Mouse (Mus musculus): ENCODE measurements at regions not wholly inside any gene's neighbourhood (a gene's known extent, or its start where the extent isn't known, plus 50 kb on each side); places are given as distances from the start of the nearest gene placed in this dataset.
"Not testable (repeated sequence)": the region's sequence is repeated elsewhere in the genome, so short reads cannot be mapped to it uniquely, and the experiment has no call there.

DNA sequence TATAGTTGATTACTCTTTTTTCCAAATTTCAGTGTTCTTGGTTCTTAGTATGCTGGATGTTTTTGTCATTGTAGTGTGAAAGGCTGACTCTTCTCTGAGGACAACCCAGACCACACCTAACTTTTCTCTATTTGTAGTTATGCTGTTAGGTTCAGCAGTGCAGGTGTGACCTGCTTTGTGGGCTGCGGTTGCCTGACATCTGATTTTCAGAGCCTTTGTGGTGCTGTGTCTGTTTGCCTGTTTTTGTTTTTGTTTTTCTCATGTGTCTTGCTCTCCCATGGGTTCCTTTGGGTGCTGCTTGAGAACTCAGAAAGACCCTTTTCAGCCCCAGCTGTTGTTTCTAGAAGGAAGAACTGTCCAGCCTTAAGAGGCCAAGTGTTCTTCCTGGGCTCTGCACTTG, 52.0 kb upstream of the Trpm1 start:
- 87% methylated on average over 1 of the region's 1 CpGs for WGBS
- Histone ChIP-seq H3K27ac (no peak overlapping the region), H3K27me3 (no peaks in the 10 kb centered on the region), H3K4me2 (no peak overlapping the region), H3K4me3 (replicated peaks) (no peak overlapping the region), H3K9me3 (0 out of 2 replicates have a peak, but pooled peaks cover 4% of the 10 kb centered on the region), H3K36me3 (replicated peaks) (no peaks in the 10 kb centered on the region), H3K4me1 (no peaks in the 10 kb centered on the region), H3K9ac (no peak overlapping the region)
- ATAC-seq (ENCODE audit: low FRiP score): no peak

DNA sequence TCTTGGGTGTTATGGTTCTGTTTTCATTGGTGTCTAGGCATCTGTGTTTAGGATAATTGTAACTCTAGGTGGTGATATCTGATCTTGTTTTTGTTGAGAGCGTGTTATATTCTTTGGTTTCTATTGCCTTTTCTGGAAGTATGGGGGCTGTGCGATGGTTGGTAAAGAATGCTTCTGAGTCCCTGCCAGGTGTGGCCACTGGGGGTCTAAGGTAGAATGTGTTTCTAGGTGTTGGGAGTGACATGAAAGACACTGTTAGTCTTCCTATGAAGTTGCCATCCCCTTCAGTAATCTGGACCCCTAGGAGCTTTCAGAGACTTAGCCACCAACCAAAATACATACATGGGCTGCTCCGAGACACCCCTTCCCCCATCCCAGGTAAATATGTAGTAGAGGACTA, 54.0 kb upstream of the Trpm1 start:
- Histone ChIP-seq H3K36me3 (replicated peaks) (no peaks in the 10 kb centered on the region), H3K4me3 (replicated peaks) (no peak overlapping the region)
- WGBS: 94% methylated on average over 3 of the region's 3 CpGs

DNA sequence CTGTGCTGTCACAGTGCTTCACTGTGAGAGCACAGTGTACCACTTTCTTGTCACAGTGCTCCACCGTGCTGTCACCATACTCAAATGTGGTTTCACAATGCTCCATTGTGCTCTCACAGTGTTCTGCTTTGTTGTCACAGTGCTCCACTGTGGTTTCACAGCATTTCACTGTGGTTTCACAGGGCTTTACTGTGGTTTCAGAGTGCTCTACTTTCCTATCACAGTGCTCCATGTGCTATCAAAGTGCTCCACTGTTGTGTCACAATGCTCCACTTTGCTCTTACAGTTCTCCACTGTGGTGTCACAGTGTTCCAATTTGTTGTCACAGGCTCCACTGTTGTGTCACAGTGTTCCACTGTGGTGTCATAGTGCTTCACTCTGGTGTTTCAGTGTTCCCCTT, 63.6 kb upstream of the Trpm1 start:
- no peaks in the 10 kb centered on the region for H3K36me3 ChIP-seq (replicated peaks)
- no peak overlapping the region for H3K9ac ChIP-seq
- no peak overlapping the region for H3K4me2 ChIP-seq
- H3K4me1 ChIP-seq: no peaks in the 10 kb centered on the region
- ATAC-seq (ENCODE audit: low FRiP score): no peak
- H3K9me3 ChIP-seq: no peaks in the 10 kb centered on the region
- H3K27ac ChIP-seq: no peak overlapping the region
- H3K27me3 ChIP-seq: no peaks in the 10 kb centered on the region
- 82% methylated on average over 1 of the region's 1 CpGs for WGBS
- H3K4me3 ChIP-seq (replicated peaks): no peak overlapping the region

More for the DNA sequence above, 54.0 kb upstream of the Trpm1 start:
- Histone ChIP-seq H3K4me1 (no peaks in the 10 kb centered on the region), H3K9me3 (0 out of 2 replicates have a peak, but pooled peaks cover under 1% of the 10 kb centered on the region), H3K4me2 (no peak overlapping the region), H3K27me3 (no peaks in the 10 kb centered on the region), H3K27ac (no peak overlapping the region), H3K9ac (no peak overlapping the region)
- ATAC-seq (ENCODE audit: low FRiP score): no peak

- 87% methylated on average over 5 of the region's 5 CpGs for WGBS
- H3K9ac ChIP-seq: no peak overlapping the region
- H3K4me1 ChIP-seq: no peaks in the 10 kb centered on the region
- H3K36me3 ChIP-seq (replicated peaks): no peaks in the 10 kb centered on the region
- ATAC-seq (ENCODE audit: low FRiP score): no peak
- no peak overlapping the region for H3K27ac ChIP-seq
- no peaks in the 10 kb centered on the region for H3K27me3 ChIP-seq
- no peak overlapping the region for H3K4me3 ChIP-seq (replicated peaks)
- no peak overlapping the region for H3K4me2 ChIP-seq
- no peaks in the 10 kb centered on the region for H3K9me3 ChIP-seq
Measured at GRCm38 (mm10) chr7:64089034-64089433, 64.6 kb upstream of the Trpm1 start.

GRCm38 (mm10) chr7:64083978-64084377, 69.7 kb upstream of the Trpm1 start:
- 82% methylated on average over 1 of the region's 1 CpGs for WGBS
- not testable (repeated sequence) for H3K9me3 ChIP-seq; H3K27me3 ChIP-seq; H3K4me1 ChIP-seq; H3K9ac ChIP-seq; H3K27ac ChIP-seq; H3K4me3 ChIP-seq (replicated peaks); H3K36me3 ChIP-seq (replicated peaks); H3K4me2 ChIP-seq; ATAC-seq (ENCODE audit: low FRiP score)

DNA sequence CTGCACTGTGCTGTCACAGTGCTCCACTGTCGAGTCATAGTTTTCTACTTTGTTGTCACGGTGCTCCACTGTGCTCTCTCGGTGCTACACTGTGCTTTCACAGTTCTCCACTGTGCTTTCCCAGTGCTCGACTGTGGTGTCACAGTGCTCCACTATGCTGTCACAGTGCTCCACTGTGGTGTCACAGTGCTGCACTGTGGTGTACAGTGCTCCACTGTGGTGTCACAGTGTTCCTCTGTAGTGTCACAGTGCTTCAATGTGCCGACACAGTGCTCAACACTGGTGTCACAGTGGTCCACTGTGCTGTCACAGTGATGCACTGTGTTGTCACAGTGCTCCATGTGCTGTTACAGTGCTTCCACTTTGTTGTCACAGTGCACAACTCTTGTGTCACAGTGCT, 71.0 kb upstream of the Trpm1 start:
- no peak overlapping the region for H3K27ac ChIP-seq
- no peak for ATAC-seq (ENCODE audit: low FRiP score)
- H3K9me3 ChIP-seq: no peaks in the 10 kb centered on the region
- no peaks in the 10 kb centered on the region for H3K4me1 ChIP-seq
- 86% methylated on average over 5 of the region's 5 CpGs for WGBS
- H3K27me3 ChIP-seq: no peaks in the 10 kb centered on the region
- no peak overlapping the region for H3K4me2 ChIP-seq
- no peaks in the 10 kb centered on the region for H3K36me3 ChIP-seq (replicated peaks)
- H3K4me3 ChIP-seq (replicated peaks): no peak overlapping the region
- no peak overlapping the region for H3K9ac ChIP-seq

DNA sequence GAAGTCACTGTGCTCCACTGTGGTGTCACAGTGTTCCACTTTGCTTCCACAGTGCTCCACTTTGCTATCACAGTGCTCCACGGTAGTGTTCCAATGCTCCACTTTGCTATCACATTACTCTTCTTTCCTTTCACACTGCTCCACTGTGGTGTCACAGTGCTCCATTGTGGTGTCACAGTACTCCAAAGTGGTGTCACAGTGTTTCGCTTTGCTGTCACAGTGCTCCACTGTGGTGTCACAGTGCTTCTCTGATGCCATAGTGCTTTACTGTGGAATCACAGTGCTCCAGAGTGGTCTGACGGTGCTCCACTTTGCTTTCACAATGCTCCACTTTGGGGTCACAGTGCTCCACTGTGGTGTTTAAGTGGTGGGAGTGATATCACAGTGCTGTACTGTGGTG, 71.4 kb upstream of the Trpm1 start:
- Histone ChIP-seq H3K9ac (no peak overlapping the region), H3K4me2 (no peak overlapping the region), H3K27me3 (no peaks in the 10 kb centered on the region), H3K4me1 (no peaks in the 10 kb centered on the region), H3K36me3 (replicated peaks) (no peaks in the 10 kb centered on the region), H3K27ac (no peak overlapping the region), H3K9me3 (no peaks in the 10 kb centered on the region), H3K4me3 (replicated peaks) (no peak overlapping the region)
- WGBS: 96% methylated on average over 3 of the region's 3 CpGs
- no peak for ATAC-seq (ENCODE audit: low FRiP score)

- ATAC-seq (ENCODE audit: low FRiP score): no peak
- H3K4me2 ChIP-seq: no peak overlapping the region
- H3K4me1 ChIP-seq: no peaks in the 10 kb centered on the region
- H3K27me3 ChIP-seq: no peaks in the 10 kb centered on the region
- no peaks in the 10 kb centered on the region for H3K9me3 ChIP-seq
- H3K4me3 ChIP-seq (replicated peaks): no peak overlapping the region
- WGBS: 63% methylated on average over 2 of the region's 2 CpGs
- no peak overlapping the region for H3K27ac ChIP-seq
- no peaks in the 10 kb centered on the region for H3K36me3 ChIP-seq (replicated peaks)
- H3K9ac ChIP-seq: no peak overlapping the region
Measured at GRCm38 (mm10) chr7:64081618-64082017, 72.0 kb upstream of the Trpm1 start.

DNA sequence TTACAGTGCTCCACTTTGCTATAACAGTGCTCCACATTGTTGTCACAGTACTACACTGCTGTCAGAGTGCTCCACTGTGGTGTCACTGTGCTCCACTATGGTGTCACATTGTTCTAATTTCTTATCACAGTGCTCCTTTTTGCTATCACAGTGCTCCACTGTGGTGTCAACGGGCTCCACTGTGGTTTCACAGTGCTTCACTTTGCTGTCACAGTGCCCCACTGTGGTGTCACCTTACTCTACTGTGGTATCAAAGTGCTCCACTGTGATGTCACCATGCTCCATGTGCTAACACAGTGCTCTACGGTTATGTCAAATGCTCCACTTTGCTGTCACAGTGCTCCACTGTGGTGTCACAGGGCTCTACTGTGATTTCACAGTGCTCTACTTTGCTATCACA, 72.6 kb upstream of the Trpm1 start:
- 89% methylated on average over 2 of the region's 2 CpGs for WGBS
- H3K27ac ChIP-seq: no peak overlapping the region
- H3K9ac ChIP-seq: no peak overlapping the region
- H3K4me1 ChIP-seq: no peaks in the 10 kb centered on the region
- no peaks in the 10 kb centered on the region for H3K9me3 ChIP-seq
- H3K27me3 ChIP-seq: no peaks in the 10 kb centered on the region
- no peak overlapping the region for H3K4me2 ChIP-seq
- ATAC-seq (ENCODE audit: low FRiP score): no peak
- H3K4me3 ChIP-seq (replicated peaks): no peak overlapping the region
- H3K36me3 ChIP-seq (replicated peaks): no peaks in the 10 kb centered on the region

DNA sequence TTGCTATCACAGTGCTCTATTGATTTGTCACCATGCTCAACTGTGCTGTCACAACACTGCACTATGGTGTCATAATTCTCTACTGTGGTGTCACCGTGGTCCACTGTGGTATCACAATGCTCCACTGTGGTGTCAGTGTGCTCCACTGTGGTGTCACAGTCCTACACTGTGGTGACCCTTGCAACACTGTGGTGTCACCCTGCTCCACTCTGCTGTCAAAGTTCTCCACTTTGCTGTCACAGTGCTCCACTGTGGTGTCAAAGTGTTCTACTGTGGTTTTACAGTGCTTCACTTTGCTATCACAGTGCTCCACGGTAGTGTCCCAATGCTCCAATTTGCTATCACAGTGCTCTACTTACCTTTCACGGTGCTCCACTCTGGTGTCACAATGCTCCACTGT, 74.3 kb upstream of the Trpm1 start:
- Histone ChIP-seq H3K9ac (no peak overlapping the region), H3K27me3 (no peaks in the 10 kb centered on the region), H3K4me2 (no peak overlapping the region), H3K4me1 (no peaks in the 10 kb centered on the region), H3K4me3 (replicated peaks) (no peak overlapping the region), H3K9me3 (no peaks in the 10 kb centered on the region), H3K27ac (no peak overlapping the region), H3K36me3 (replicated peaks) (no peaks in the 10 kb centered on the region)
- WGBS: 88% methylated on average over 3 of the region's 3 CpGs
- ATAC-seq (ENCODE audit: low FRiP score): no peak

- no peak overlapping the region for H3K4me3 ChIP-seq (replicated peaks)
- ATAC-seq (ENCODE audit: low FRiP score): no peak
- H3K4me2 ChIP-seq: no peak overlapping the region
- no peaks in the 10 kb centered on the region for H3K4me1 ChIP-seq
- H3K27me3 ChIP-seq: no peaks in the 10 kb centered on the region
- H3K9ac ChIP-seq: no peak overlapping the region
- H3K27ac ChIP-seq: no peak overlapping the region
- WGBS: 77% methylated on average over 1 of the region's 1 CpGs
- no peaks in the 10 kb centered on the region for H3K9me3 ChIP-seq
- H3K36me3 ChIP-seq (replicated peaks): no peaks in the 10 kb centered on the region
Measured at GRCm38 (mm10) chr7:64078646-64079045, 75.0 kb upstream of the Trpm1 start.

DNA sequence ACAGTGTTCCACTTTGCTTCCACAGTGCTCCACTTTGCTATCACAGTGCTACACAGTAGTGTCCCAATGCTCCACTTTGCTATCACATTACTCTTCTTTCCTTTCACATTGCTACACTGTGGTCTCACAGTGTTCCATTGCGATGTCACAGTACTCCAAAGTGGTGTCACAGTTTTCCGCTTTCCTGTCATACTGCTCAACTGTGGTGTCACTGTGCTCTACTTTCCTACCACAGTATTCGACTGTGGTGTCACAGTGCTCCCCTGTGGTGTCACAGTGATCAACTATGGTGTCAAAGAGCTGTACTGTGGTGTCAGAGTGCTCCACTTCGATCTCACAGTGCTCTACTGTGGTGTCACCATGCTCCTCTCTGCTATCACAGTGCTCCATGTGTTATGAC, 76.1 kb upstream of the Trpm1 start:
- ATAC-seq (ENCODE audit: low FRiP score): no peak
- Histone ChIP-seq H3K36me3 (replicated peaks) (no peaks in the 10 kb centered on the region), H3K4me3 (replicated peaks) (no peak overlapping the region), H3K4me1 (no peaks in the 10 kb centered on the region), H3K9me3 (no peaks in the 10 kb centered on the region), H3K27me3 (no peaks in the 10 kb centered on the region), H3K27ac (no peak overlapping the region), H3K4me2 (no peak overlapping the region), H3K9ac (no peak overlapping the region)
- 72% methylated on average over 4 of the region's 4 CpGs for WGBS

DNA sequence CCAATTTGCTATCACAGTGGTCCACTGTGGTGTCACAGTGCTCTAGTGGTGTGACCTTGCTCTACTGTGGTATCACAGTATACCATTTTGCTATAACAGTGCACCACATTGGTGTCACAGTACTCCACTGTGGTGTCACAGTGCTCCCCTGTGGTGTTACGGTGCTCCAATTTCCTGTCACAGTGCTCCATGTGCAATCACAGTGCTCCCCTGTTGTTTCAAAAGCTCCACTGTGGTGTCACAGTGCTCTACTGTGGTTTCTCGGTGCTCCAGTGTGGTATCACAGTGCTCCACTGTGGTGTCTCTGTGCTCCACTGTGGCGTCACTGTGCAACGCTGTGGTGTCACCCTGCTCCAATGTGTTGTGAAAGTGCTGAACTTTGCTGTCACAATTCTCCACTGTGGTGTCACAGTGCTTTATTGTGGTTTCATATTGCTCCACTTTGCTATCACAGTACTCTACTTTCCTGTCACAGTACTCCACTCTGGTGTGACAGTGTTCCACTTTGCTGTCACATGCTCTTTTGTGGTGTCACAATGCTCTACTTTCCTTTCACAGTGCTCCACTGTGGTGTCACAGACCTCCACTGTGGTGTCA, 76.8 kb upstream of the Trpm1 start:
- Histone ChIP-seq H3K36me3 (replicated peaks) (no peaks in the 10 kb centered on the region), H3K4me2 (no peak overlapping the region), H3K9ac (no peak overlapping the region), H3K4me3 (replicated peaks) (no peak overlapping the region), H3K9me3 (no peaks in the 10 kb centered on the region), H3K27ac (no peak overlapping the region), H3K27me3 (no peaks in the 10 kb centered on the region), H3K4me1 (no peaks in the 10 kb centered on the region)
- no peak for ATAC-seq (ENCODE audit: low FRiP score)
- 88% methylated on average over 4 of the region's 4 CpGs for WGBS

All from forebrain, embryonic 12.5 days (tissue).